Mouse (Mus musculus) MEL (cell line): Measurements from ENCODE around the gene Rab23. TPM values are rescaled to one million over a fixed set of nuclear protein-coding genes. Genes with fewer than 3 reads are reported as not detected.

Experiments used
- DNase-seq: peaks from one replicate; pipeline ENCODE4 v3.0.0; 2011; ENCODE audit warnings: low read depth, low spot score
- H3K27ac ChIP-seq: 2 replicates; pipeline ENCODE4 v1.5.1; 2012; ENCODE audit warnings: low read depth, mild to moderate bottlenecking, control low read depth, low read length, moderate library complexity; ENCODE audit not compliant: control insufficient read depth
- H3K27me3 ChIP-seq, 2 experiments: fragments of 150-350 bp in 1 of 2; sonication (generic) in 1 of 2; 2 replicates each; pipeline ENCODE4 v1.6.1; 2012; ENCODE audit warnings: low read length in 2 of 2, mild to moderate bottlenecking in 2 of 2, improper control_type of control experiment in 1 of 2, moderate library complexity in 1 of 2; ENCODE audit not compliant: insufficient read depth in 2 of 2, control insufficient read depth in 1 of 2
- H3K36me3 ChIP-seq, 2 experiments: 2 replicates each; pipeline ENCODE4 v1.6.1; 2012 to 2014; ENCODE audit warnings: low read length in 2 of 2, improper control_type of control experiment in 1 of 2, inconsistent platforms in 1 of 2, mild to moderate bottlenecking in 1 of 2; ENCODE audit not compliant: insufficient read depth in 2 of 2, control insufficient read depth in 1 of 2
- H3K4me1 ChIP-seq, 2 experiments: fragments of 150-350 bp in 1 of 2; sonication (generic) in 1 of 2; 2 replicates each; pipeline ENCODE4 v1.6.1; 2012; ENCODE audit warnings: low read length in 2 of 2, improper control_type of control experiment in 1 of 2, mild to moderate bottlenecking in 1 of 2; ENCODE audit not compliant: insufficient read depth in 2 of 2, control insufficient read depth in 1 of 2
- H3K4me3 ChIP-seq, 2 experiments: fragments of 150-350 bp in 1 of 2; sonication (generic) in 1 of 2; 2 replicates each; pipeline ENCODE4 v1.5.1; 2012; ENCODE audit warnings: low read depth in 2 of 2, low read length in 2 of 2, mild to moderate bottlenecking in 2 of 2, moderate library complexity in 2 of 2, control low read depth in 1 of 2, improper control_type of control experiment in 1 of 2; ENCODE audit not compliant: control insufficient read depth in 1 of 2, insufficient read depth in 1 of 2
- H3K79me2 ChIP-seq: 2 replicates; pipeline ENCODE4 v1.6.1; 2012; ENCODE audit warnings: mild to moderate bottlenecking, low read length, moderate library complexity; ENCODE audit not compliant: control insufficient read depth, poor library complexity, insufficient read depth
- H3K9ac ChIP-seq: 2 replicates; pipeline ENCODE4 v1.6.1; 2012; ENCODE audit warnings: low read depth, mild to moderate bottlenecking, control low read depth, low read length, moderate library complexity; ENCODE audit not compliant: control insufficient read depth, poor library complexity, severe bottlenecking
- H3K9me3 ChIP-seq: fragments of 150-350 bp; sonication (generic); replicated peaks from 2 replicates; pipeline ENCODE4 v1.6.1; 2012; ENCODE audit warnings: mild to moderate bottlenecking, low read length, improper control_type of control experiment, moderate library complexity; ENCODE audit not compliant: insufficient read depth
- EP300 ChIP-seq, 2 experiments: IDR thresholded peaks; 2 replicates each; pipeline ENCODE4 v1.6.1; 2011; ENCODE audit warnings: improper control_type of control experiment in 2 of 2, low read length in 2 of 2, low read depth in 1 of 2, mild to moderate bottlenecking in 1 of 2
- GATA1 ChIP-seq: IDR thresholded peaks from 2 replicates; pipeline ENCODE4 v1.6.1; 2011; ENCODE audit warnings: low read depth, low read length, improper control_type of control experiment
- HCFC1 ChIP-seq: IDR thresholded peaks from 2 replicates; pipeline ENCODE4 v1.6.1; 2012; ENCODE audit warnings: low read depth, mild to moderate bottlenecking, inconsistent platforms, low read length, improper control_type of control experiment, moderate library complexity
- MAX ChIP-seq: IDR thresholded peaks from 2 replicates; pipeline ENCODE4 v1.6.1; 2011; ENCODE audit warnings: low read length, improper control_type of control experiment
- MXI1 ChIP-seq: IDR thresholded peaks from 2 replicates; pipeline ENCODE4 v1.6.1; 2011; ENCODE audit warnings: mild to moderate bottlenecking, low read depth, low read length, improper control_type of control experiment
- MYC ChIP-seq: IDR thresholded peaks from 2 replicates; pipeline ENCODE4 v1.6.1; 2011; ENCODE audit warnings: low read depth, mild to moderate bottlenecking, low read length, improper control_type of control experiment, moderate library complexity
- POLR2AphosphoS2 ChIP-seq: IDR thresholded peaks from 2 replicates; pipeline ENCODE4 v1.6.1; 2011; ENCODE audit warnings: low read length, improper control_type of control experiment
- RCOR1 ChIP-seq: IDR thresholded peaks from 2 replicates; pipeline ENCODE4 v1.6.1; 2012; ENCODE audit warnings: low read depth, mild to moderate bottlenecking, inconsistent platforms, low read length, improper control_type of control experiment
- TAL1 ChIP-seq: IDR thresholded peaks from 2 replicates; pipeline ENCODE4 v1.6.1; 2012; ENCODE audit warnings: mild to moderate bottlenecking, inconsistent platforms, low read length, moderate library complexity, mixed read lengths
- TCF12 ChIP-seq: IDR thresholded peaks from 2 replicates; pipeline ENCODE4 v1.6.1; 2014; ENCODE audit warnings: low read depth, mild to moderate bottlenecking, inconsistent platforms, low read length, improper control_type of control experiment, moderate library complexity
- ZC3H11A ChIP-seq: IDR thresholded peaks from 2 replicates; pipeline ENCODE4 v1.6.1; 2012; ENCODE audit warnings: low read depth, mild to moderate bottlenecking, inconsistent platforms, low read length, improper control_type of control experiment
- polyA plus RNA-seq, 2 experiments: library from polyadenylated mRNA; stranded (reverse) in 1 of 2; unstranded in 1 of 2; fragments of >175 nt in 1 of 2; fragments of >200 nt in 1 of 2; gene quantifications; 2 replicates each; pipeline versions ENCODE4 v1.2.1 to v1.2.4; 2012; ENCODE audit warnings: low replicate concordance in 2 of 2, low read depth in 1 of 2; ENCODE audit not compliant: insufficient read length in 2 of 2, insufficient read depth in 1 of 2, missing spikeins in 1 of 2
- total RNA-seq: library from RNA; depleted of rRNA; stranded (reverse); fragments of 300-350 nt; gene quantifications from 2 replicates; pipeline ENCODE4 v1.2.3, GENCODE M21; 2012

Gene Rab23
- total and polyA plus RNA-seq, 3 experiments: 3.2 to 9.9 TPM; not detected in 1

- DNase-seq: no peak
- Histone ChIP-seq H3K36me3 (peaks cover 4 to 24% of the 10 kb centered on the region in 2 experiments), H3K27me3 (no peaks in the 10 kb centered on the region), H3K27ac (no peak overlapping the region), H3K9me3 (no peaks in the 10 kb centered on the region), H3K79me2 (peaks cover 57% of the 10 kb centered on the region), H3K4me1 (peaks cover 7 to 19% of the 10 kb centered on the region in 2 experiments), H3K4me3 (no peak overlapping the region)
- TF ChIP-seq ZC3H11A (no peak), TCF12 (no peak)
- TF ChIP-seq, all 39 proteins: peak for 0
- no peak overlapping the region for H3K9ac ChIP-seq
Observed at GRCm38 (mm10) chr1:33754089-33754488, 34.4 kb downstream of the Rab23 start.

- Histone ChIP-seq H3K9me3 (no peaks in the 10 kb centered on the region), H3K9ac (peak overlapping the region; percentile 87), H3K27me3 (no peaks in the 10 kb centered on the region), H3K27ac (peak overlapping the region; percentile 14; the same call in 1 of the 2 replicates), H3K4me1 (peaks cover 7 to 19% of the 10 kb centered on the region in 2 experiments), H3K79me2 (peaks cover 57% of the 10 kb centered on the region), H3K4me3 (peak overlapping the region; percentile 30 to 77; a peak in 3 of 4 replicates), H3K36me3 (peaks cover 2 to 24% of the 10 kb centered on the region in 2 experiments)
- TF ChIP-seq TCF12 (peak; percentile 68; the same call in 1 of the 2 replicates), POLR2AphosphoS2 (no peak), RCOR1 (no peak), ZC3H11A (no peak), GATA1 (peak; percentile 75), MYC (peak; percentile 78; the same call in 1 of the 2 replicates), EP300 (IDR thresholded peaks at IDR 0.05; ENCODE audit: low read depth in 1 of 2, low read length in 2 of 2) (peak; percentile 49 to 63), MAX (peak; percentile 61), TAL1 (peak; percentile 61), MXI1 (peak; percentile 72)
- peak; percentile 64 for DNase-seq
Observed at GRCm38 (mm10) chr1:33754965-33755735, 35.5 kb downstream of the Rab23 start.

- Histone ChIP-seq H3K9me3 (no peaks in the 10 kb centered on the region), H3K9ac (peak overlapping the region; percentile 87), H3K27ac (peak overlapping the region; percentile 75), H3K79me2 (peaks cover 57% of the 10 kb centered on the region), H3K4me1 (peaks cover 7 to 19% of the 10 kb centered on the region in 2 experiments), H3K27me3 (no peaks in the 10 kb centered on the region), H3K36me3 (peaks cover 2 to 24% of the 10 kb centered on the region in 2 experiments), H3K4me3 (peak overlapping the region; percentile 77 to 78)
- DNase-seq: peak; percentile 79
- no peak; the same call in 1 of the 2 replicates for TF ChIP-seq MXI1
- peak; percentile 21; the same call in 1 of the 2 replicates for TF ChIP-seq HCFC1
Observed at GRCm38 (mm10) chr1:33755799-33756198, 36.1 kb downstream of the Rab23 start.
